Comparison of ENCODE assay signal across 21 mouse cellular contexts in genomic region chr15:102955007-102955382, GRCm38 (mm10). TPM values are rescaled to one million over a fixed set of nuclear protein-coding genes. Genes with fewer than 3 reads are reported as not detected.
DNase-seq lines count a peak whose midpoint lies in the region; ATAC-seq and TF ChIP-seq lines count a peak whose summit lies in the region.
"Had no signal": no experiment of that assay in that cellular context is flagged by ENCODE, and none has a peak within 500 bp of the region (broad histone marks: within the 10 kb centered on the region; RNA-seq: fewer than 3 reads in every experiment).

No protein-coding gene starts in this region.

- WGBS in intestine, embryonic 15.5 days = under 1% methylated on average over 28 of the region's 28 CpGs
- WGBS in intestine, postnatal 0 days = 1% methylated on average over 26 of the region's 28 CpGs
- 2% methylated on average over 28 of the region's 28 CpGs for WGBS in limb, embryonic 15.5 days
- 2% methylated on average over 24 of the region's 28 CpGs for WGBS in stomach, postnatal 0 days

- no peaks in the 10 kb centered on the region for H3K9me3 ChIP-seq in intestine, embryonic 15.5 days
- H3K9me3 ChIP-seq in intestine, postnatal 0 days (ENCODE audit: control insufficient read depth) = no peaks in the 10 kb centered on the region
- no peaks in the 10 kb centered on the region for H3K9me3 ChIP-seq in limb, embryonic 15.5 days
- H3K9me3 ChIP-seq in stomach, postnatal 0 days (ENCODE audit: control insufficient read depth, low read length) = no peaks in the 10 kb centered on the region
- H3K9me3 ChIP-seq: embryonic facial prominence, embryonic 13.5 days; forebrain, embryonic 12.5 days; hindbrain, embryonic 15.5 days; midbrain, embryonic 15.5 days; stomach, embryonic 15.5 days had no signal

- 0 out of 2 replicates have a peak overlapping the region, but pooled peaks have one; percentile 3 for H3K4me3 ChIP-seq in intestine, embryonic 15.5 days (replicated peaks)
- H3K4me3 ChIP-seq in intestine, postnatal 0 days (ENCODE audit: low read depth, low read length) = no peak overlapping the region
- peak overlapping the region; percentile 88 for H3K4me3 ChIP-seq in C2C12 (ENCODE audit: insufficient read depth, poor library complexity, severe bottlenecking)
- peak overlapping the region; percentile 45 for H3K4me3 ChIP-seq in limb, embryonic 15.5 days
- no peak overlapping the region for H3K4me3 ChIP-seq in stomach, postnatal 0 days (ENCODE audit: low read depth, low read length)
- H3K4me3 ChIP-seq: embryonic facial prominence, embryonic 13.5 days; forebrain, embryonic 12.5 days; heart, adult 2 months; hindbrain, embryonic 15.5 days; midbrain, embryonic 15.5 days; stomach, embryonic 15.5 days had no signal

- no peak for TF ChIP-seq CTCF in intestine, postnatal 0 days (IDR thresholded peaks at IDR 0.05; ENCODE audit: low read depth)
- no peak for TF ChIP-seq CTCF in C2C12 (IDR thresholded peaks at IDR 0.05; ENCODE audit: control insufficient read depth, insufficient read depth, insufficient read length)
- TF ChIP-seq CTCF in stomach, postnatal 0 days (IDR thresholded peaks at IDR 0.05; ENCODE audit: low read depth) = no peak

- H3K4me1 ChIP-seq in intestine, embryonic 15.5 days (replicated peaks) = 0 out of 2 replicates have a peak, but pooled peaks cover 1% of the 10 kb centered on the region
- no peaks in the 10 kb centered on the region for H3K4me1 ChIP-seq in intestine, postnatal 0 days (replicated peaks; ENCODE audit: control insufficient read depth, insufficient read depth, low read length)
- peaks cover 25% of the 10 kb centered on the region for H3K4me1 ChIP-seq in limb, embryonic 15.5 days
- H3K4me1 ChIP-seq in stomach, postnatal 0 days (replicated peaks; ENCODE audit: control insufficient read depth, insufficient read depth) = no peaks in the 10 kb centered on the region
- H3K4me1 ChIP-seq: embryonic facial prominence, embryonic 13.5 days; forebrain, embryonic 12.5 days; hindbrain, embryonic 15.5 days; midbrain, embryonic 15.5 days; stomach, embryonic 15.5 days had no signal

- peak; percentile 66 for DNase-seq in R1 (ENCODE audit: low read depth, low spot score)
- DNase-seq in cerebellum, postnatal 4 days (ENCODE audit: low spot score in 2 of 2) = no peak
- no peak for DNase-seq in left cerebral cortex, postnatal 25 days (ENCODE audit: low spot score in 2 of 2)
- no peak for DNase-seq in stomach, postnatal 0 days (ENCODE audit: low spot score)
- DNase-seq: heart, adult 2 months; liver; lung, adult 18-20 months had no signal

- no peaks in the 10 kb centered on the region for H3K36me3 ChIP-seq in intestine, embryonic 15.5 days
- no peaks in the 10 kb centered on the region for H3K36me3 ChIP-seq in intestine, postnatal 0 days (ENCODE audit: control insufficient read depth, insufficient read depth)
- peaks cover 7% of the 10 kb centered on the region for H3K36me3 ChIP-seq in C2C12 (ENCODE audit: control insufficient read depth, insufficient read depth)
- H3K36me3 ChIP-seq in limb, embryonic 15.5 days = no peaks in the 10 kb centered on the region
- no peaks in the 10 kb centered on the region for H3K36me3 ChIP-seq in stomach, postnatal 0 days (ENCODE audit: control insufficient read depth, insufficient read depth, low read length)
- H3K36me3 ChIP-seq: embryonic facial prominence, embryonic 13.5 days; forebrain, embryonic 12.5 days; hindbrain, embryonic 15.5 days; midbrain, embryonic 15.5 days; stomach, embryonic 15.5 days had no signal

- peaks cover 90% of the 10 kb centered on the region for H3K79me2 ChIP-seq in C2C12 (ENCODE audit: control insufficient read depth, insufficient read depth)

- H3K4me2 ChIP-seq in intestine, embryonic 15.5 days (replicated peaks) = no peak overlapping the region
- no peak overlapping the region for H3K4me2 ChIP-seq in intestine, postnatal 0 days (replicated peaks; ENCODE audit: low read depth)
- H3K4me2 ChIP-seq in limb, embryonic 15.5 days = peak overlapping the region; percentile 43
- no peak overlapping the region for H3K4me2 ChIP-seq in stomach, postnatal 0 days (replicated peaks; ENCODE audit: low read depth)
- H3K4me2 ChIP-seq: embryonic facial prominence, embryonic 13.5 days; forebrain, embryonic 12.5 days; hindbrain, embryonic 15.5 days; midbrain, embryonic 15.5 days; stomach, embryonic 15.5 days had no signal

- H3K27ac ChIP-seq in intestine, embryonic 15.5 days = no peak overlapping the region
- no peak overlapping the region for H3K27ac ChIP-seq in intestine, postnatal 0 days (ENCODE audit: low read depth, low read length)
- peak overlapping the region; percentile 57 for H3K27ac ChIP-seq in limb, embryonic 15.5 days
- no peak overlapping the region for H3K27ac ChIP-seq in stomach, postnatal 0 days (replicated peaks)
- H3K27ac ChIP-seq: embryonic facial prominence, embryonic 13.5 days; forebrain, embryonic 12.5 days; heart, adult 2 months; hindbrain, embryonic 15.5 days; macrophage; midbrain, embryonic 15.5 days; stomach, embryonic 15.5 days had no signal

- TF ChIP-seq EP300 in stomach, postnatal 0 days (optimal IDR thresholded peaks at IDR 0.05) = no peak

- H3K9ac ChIP-seq in intestine, embryonic 15.5 days = no peak overlapping the region
- no peak overlapping the region for H3K9ac ChIP-seq in intestine, postnatal 0 days (ENCODE audit: low read depth, low read length)
- H3K9ac ChIP-seq in limb, embryonic 15.5 days = peak overlapping the region; percentile 33
- H3K9ac ChIP-seq in stomach, postnatal 0 days (ENCODE audit: low read length) = no peak overlapping the region
- H3K9ac ChIP-seq: embryonic facial prominence, embryonic 13.5 days; forebrain, embryonic 12.5 days; hindbrain, embryonic 15.5 days; midbrain, embryonic 15.5 days; stomach, embryonic 15.5 days had no signal

- intact Hi-C loops in left cerebral cortex, postnatal 25 days (cut with DNase I) = no loop called here

- H3K79me3 ChIP-seq in C2C12 (ENCODE audit: low read depth) = peaks cover 57% of the 10 kb centered on the region

- no peak for ATAC-seq in intestine, embryonic 15.5 days
- no peak for ATAC-seq in intestine, postnatal 0 days
- no peak for ATAC-seq in limb, embryonic 15.5 days (ENCODE audit: insufficient number of reproducible peaks, low FRiP score, low TSS enrichment, low read depth)
- ATAC-seq in stomach, postnatal 0 days (ENCODE audit: low FRiP score, low TSS enrichment) = no peak
- ATAC-seq: midbrain, embryonic 15.5 days had no signal

- peak overlapping the region; percentile 96 for H3ac ChIP-seq in C2C12 (ENCODE audit: control insufficient read depth, insufficient read length, low read depth)

- H3K27me3 ChIP-seq in intestine, embryonic 15.5 days (replicated peaks) = peaks cover 92% of the 10 kb centered on the region
- peaks cover 96% of the 10 kb centered on the region for H3K27me3 ChIP-seq in intestine, postnatal 0 days (replicated peaks; ENCODE audit: control insufficient read depth, insufficient read depth, low read length)
- H3K27me3 ChIP-seq in C2C12 (ENCODE audit: control insufficient read depth, insufficient read depth, insufficient read length) = no peaks in the 10 kb centered on the region
- peaks cover 84% of the 10 kb centered on the region for H3K27me3 ChIP-seq in limb, embryonic 15.5 days
- H3K27me3 ChIP-seq in stomach, postnatal 0 days (ENCODE audit: control insufficient read depth, insufficient read depth, low read length) = peaks cover 41% of the 10 kb centered on the region

TF ChIP-seq in C2C12, 6 proteins besides CTCF, POLR2A, EP300 and RAD21:
- TF ChIP-seq MAX (IDR thresholded peaks at IDR 0.05) (peak; percentile 56), CEBPB (IDR thresholded peaks at IDR 0.05; ENCODE audit: low read depth) (no peak)

RNA-seq across cellular contexts. Expression of gene Hoxc11, which starts 0.8 kb away (rescaled TPM):
- polyA plus RNA-seq in intestine, embryonic 15.5 days (2015; fragmentation: Nextera tagmentation; extraction: Ambion mirVana) = not detected in 2 replicates
- polyA plus RNA-seq in intestine, postnatal 0 days (2015; fragmentation: Nextera tagmentation; extraction: Ambion mirVana) = not detected in 2 replicates
- 34.6 TPM for polyA plus RNA-seq in C2C12 (2012; fragmentation: generic; extraction: Trizol)
- 1.5 and 1.7 TPM in 2 replicates for polyA plus RNA-seq in limb, embryonic 15.5 days (2015; fragmentation: Nextera tagmentation; extraction: Ambion mirVana)
- total RNA-seq in left cerebral cortex, postnatal 25 days (2021) = not detected
- polyA plus RNA-seq in stomach, postnatal 0 days (2015; fragmentation: Nextera tagmentation; extraction: Ambion mirVana) = not detected in 2 replicates
- total RNA-seq: common myeloid progenitor, adult 5-6 weeks; heart, adult 2 months; layer of hippocampus, postnatal 25 days; neutrophil, adult 5-6 weeks had no signal
- polyA plus RNA-seq: embryonic facial prominence, embryonic 13.5 days; forebrain, embryonic 12.5 days; heart, adult 2 months; heart, postnatal 0 days; hindbrain, embryonic 15.5 days; macrophage; midbrain, embryonic 15.5 days had no signal

RNA-seq across cellular contexts. Expression of gene Hoxc10, which starts 11.6 kb away (rescaled TPM):
- polyA plus RNA-seq in intestine, embryonic 15.5 days (2015; fragmentation: Nextera tagmentation; extraction: Ambion mirVana) = 1.9 and 2.6 TPM in 2 replicates
- polyA plus RNA-seq in intestine, postnatal 0 days (2015; fragmentation: Nextera tagmentation; extraction: Ambion mirVana) = 0.25 TPM in 1 of 2 replicates, not detected in the other
- 49.6 TPM for polyA plus RNA-seq in C2C12 (2012; fragmentation: generic; extraction: Trizol)
- 5.6 and 6.0 TPM in 2 replicates for polyA plus RNA-seq in limb, embryonic 15.5 days (2015; fragmentation: Nextera tagmentation; extraction: Ambion mirVana)
- total RNA-seq in left cerebral cortex, postnatal 25 days (2021) = not detected
- polyA plus RNA-seq in stomach, postnatal 0 days (2015; fragmentation: Nextera tagmentation; extraction: Ambion mirVana) = not detected in 2 replicates
- total RNA-seq: common myeloid progenitor, adult 5-6 weeks; heart, adult 2 months; layer of hippocampus, postnatal 25 days; neutrophil, adult 5-6 weeks had no signal
- polyA plus RNA-seq: forebrain, embryonic 12.5 days; heart, adult 2 months; heart, postnatal 0 days; hindbrain, embryonic 15.5 days; macrophage; midbrain, embryonic 15.5 days had no signal

RNA-seq across cellular contexts. Expression of gene Hoxc5, which starts 12.2 kb away (rescaled TPM):
- polyA plus RNA-seq in intestine, embryonic 15.5 days (2015; fragmentation: Nextera tagmentation; extraction: Ambion mirVana) = 7.7 and 10.1 TPM in 2 replicates
- 3.4 and 3.9 TPM in 2 replicates for polyA plus RNA-seq in intestine, postnatal 0 days (2015; fragmentation: Nextera tagmentation; extraction: Ambion mirVana)
- 1.6 TPM for polyA plus RNA-seq in C2C12 (2012; fragmentation: generic; extraction: Trizol)
- polyA plus RNA-seq in limb, embryonic 15.5 days (2015; fragmentation: Nextera tagmentation; extraction: Ambion mirVana) = 2.3 TPM in 2 replicates
- not detected for total RNA-seq in left cerebral cortex, postnatal 25 days (2021)
- 18.0 and 18.2 TPM in 2 replicates for polyA plus RNA-seq in stomach, postnatal 0 days (2015; fragmentation: Nextera tagmentation; extraction: Ambion mirVana)
- total RNA-seq: common myeloid progenitor, adult 5-6 weeks; heart, adult 2 months; layer of hippocampus, postnatal 25 days; neutrophil, adult 5-6 weeks had no signal
- polyA plus RNA-seq: forebrain, embryonic 12.5 days; heart, postnatal 0 days; macrophage; midbrain, embryonic 15.5 days had no signal

RNA-seq across cellular contexts. Expression of gene Hoxc12, which starts 18.4 kb away (rescaled TPM):
- polyA plus RNA-seq in intestine, embryonic 15.5 days (2015; fragmentation: Nextera tagmentation; extraction: Ambion mirVana) = not detected in 2 replicates
- not detected in 2 replicates for polyA plus RNA-seq in intestine, postnatal 0 days (2015; fragmentation: Nextera tagmentation; extraction: Ambion mirVana)
- polyA plus RNA-seq in C2C12 (2012; fragmentation: generic; extraction: Trizol) = 4.9 TPM
- 3.9 TPM in 2 replicates for polyA plus RNA-seq in limb, embryonic 15.5 days (2015; fragmentation: Nextera tagmentation; extraction: Ambion mirVana)
- not detected for total RNA-seq in left cerebral cortex, postnatal 25 days (2021)
- not detected in 2 replicates for polyA plus RNA-seq in stomach, postnatal 0 days (2015; fragmentation: Nextera tagmentation; extraction: Ambion mirVana)
- total RNA-seq: common myeloid progenitor, adult 5-6 weeks; heart, adult 2 months; layer of hippocampus, postnatal 25 days; neutrophil, adult 5-6 weeks had no signal
- polyA plus RNA-seq: embryonic facial prominence, embryonic 13.5 days; forebrain, embryonic 12.5 days; heart, adult 2 months; heart, postnatal 0 days; hindbrain, embryonic 15.5 days; macrophage; midbrain, embryonic 15.5 days; stomach, embryonic 15.5 days had no signal

RNA-seq across cellular contexts. Expression of gene Hoxc9, which starts 21.2 kb away (rescaled TPM):
- 1.3 and 1.4 TPM in 2 replicates for polyA plus RNA-seq in intestine, embryonic 15.5 days (2015; fragmentation: Nextera tagmentation; extraction: Ambion mirVana)
- polyA plus RNA-seq in intestine, postnatal 0 days (2015; fragmentation: Nextera tagmentation; extraction: Ambion mirVana) = 0.43 and 0.58 TPM in 2 replicates
- polyA plus RNA-seq in C2C12 (2012; fragmentation: generic; extraction: Trizol) = 9.4 TPM
- 0.93 and 1.3 TPM in 2 replicates for polyA plus RNA-seq in limb, embryonic 15.5 days (2015; fragmentation: Nextera tagmentation; extraction: Ambion mirVana)
- not detected for total RNA-seq in left cerebral cortex, postnatal 25 days (2021)
- polyA plus RNA-seq in stomach, postnatal 0 days (2015; fragmentation: Nextera tagmentation; extraction: Ambion mirVana) = not detected in 2 replicates
- total RNA-seq: common myeloid progenitor, adult 5-6 weeks; heart, adult 2 months; layer of hippocampus, postnatal 25 days; neutrophil, adult 5-6 weeks had no signal
- polyA plus RNA-seq: embryonic facial prominence, embryonic 13.5 days; forebrain, embryonic 12.5 days; heart, adult 2 months; heart, postnatal 0 days; macrophage; midbrain, embryonic 15.5 days had no signal

Comparison
In these comparisons a context has a peak if more than half of its experiments do, and no peak if none do; other contexts are left out.
1. H3K4me3 ChIP-seq: peak in intestine, embryonic 15.5 days (single experiment), C2C12 (single experiment) and limb, embryonic 15.5 days (single experiment); none in intestine, postnatal 0 days (single experiment) and stomach, postnatal 0 days (single experiment).
2. RNA of gene Hoxc11, which starts 0.8 kb away (polyA plus RNA-seq): 34.6 TPM in C2C12 (single experiment); 1.5 to 1.7 TPM in limb, embryonic 15.5 days, not detected in intestine, embryonic 15.5 days, not detected in intestine, postnatal 0 days and not detected in stomach, postnatal 0 days; every median in the first group is over 10 times any median in the second.